Mouse (Mus musculus) embryonic facial prominence, embryonic 10.5 days (tissue): Measurements from ENCODE around the gene Dyrk3. TPM values are rescaled to one million over a fixed set of nuclear protein-coding genes. Genes with fewer than 3 reads are reported as not detected.
"Not testable (repeated sequence)": the region's sequence is repeated elsewhere in the genome, so short reads cannot be mapped to it uniquely, and the experiment has no call there.

Experiments used
- DNase-seq: peaks from one replicate; pipeline ENCODE4 v3.0.0-alpha.2; 2017; ENCODE audit warnings: low spot score
- H3K27ac ChIP-seq: fragments of 300-500 bp; sonication (generic); replicated peaks from 2 replicates; pipeline ENCODE4 v1.5.1; 2016; ENCODE audit warnings: mild to moderate bottlenecking
- H3K27me3 ChIP-seq: fragments of 300-500 bp; sonication (generic); replicated peaks from 2 replicates; pipeline ENCODE4 v1.6.1; 2016; ENCODE audit warnings: low read depth, mild to moderate bottlenecking; ENCODE audit not compliant: poor library complexity, severe bottlenecking
- H3K36me3 ChIP-seq: fragments of 300-500 bp; sonication (generic); replicated peaks from 2 replicates; pipeline ENCODE4 v1.6.1; 2016; ENCODE audit warnings: mild to moderate bottlenecking, moderate library complexity
- H3K4me1 ChIP-seq: fragments of 300-500 bp; sonication (generic); 2 replicates; pipeline ENCODE4 v1.6.1; 2016
- H3K4me3 ChIP-seq: fragments of 300-500 bp; sonication (generic); 2 replicates; pipeline ENCODE4 v1.5.1; 2016; ENCODE audit warnings: mild to moderate bottlenecking, moderate library complexity
- H3K9me3 ChIP-seq: fragments of 300-500 bp; sonication (generic); 2 replicates; pipeline ENCODE4 v1.6.1; 2016; ENCODE audit warnings: mild to moderate bottlenecking
- whole genome bisulfite sequencing: fragments of 180-500 bp; shearing (Covaris S2); methylation state at CpG from one replicate; pipeline ENCODE4 v1.1.7; 2016; 5-methylcytosine and 5-hydroxymethylcytosine counted together
- polyA plus RNA-seq: library from polyadenylated mRNA; unstranded; fragments of >200 nt; fragmentation: Nextera tagmentation; extraction: Ambion mirVana; gene quantifications from 2 replicates; pipeline ENCODE4 v1.2.1, GENCODE M21; 2016

Gene Dyrk3
- polyA plus RNA-seq, 1 experiment from 2014 or later: 8.7 TPM

DNA sequence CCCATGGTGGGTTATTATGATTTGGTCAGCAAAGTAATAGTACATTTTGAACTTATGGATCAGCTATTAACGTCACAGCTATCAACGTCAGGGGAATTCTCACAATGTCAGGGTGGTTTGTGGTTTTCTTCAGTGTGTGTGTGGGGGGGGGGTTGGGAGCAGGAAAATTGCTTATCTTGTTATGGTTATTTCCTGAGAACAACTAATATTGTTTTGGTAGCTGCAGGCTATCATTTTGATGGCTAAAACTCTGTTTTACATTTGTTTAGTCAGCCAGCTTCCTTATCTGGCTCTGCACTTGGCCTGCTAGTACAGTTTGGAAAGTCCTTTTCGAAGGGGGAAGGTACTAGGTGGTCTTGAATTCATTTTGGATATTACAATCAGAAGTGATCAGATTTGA lies 7.1 kb upstream of the Dyrk3 start:
- H3K4me1 ChIP-seq, H3K27me3 ChIP-seq, H3K9me3 ChIP-seq, H3K27ac ChIP-seq, H3K36me3 ChIP-seq, DNase-seq, H3K4me3 ChIP-seq: not testable (repeated sequence)
- WGBS: 85% methylated on average over 3 of the region's 3 CpGs

DNA sequence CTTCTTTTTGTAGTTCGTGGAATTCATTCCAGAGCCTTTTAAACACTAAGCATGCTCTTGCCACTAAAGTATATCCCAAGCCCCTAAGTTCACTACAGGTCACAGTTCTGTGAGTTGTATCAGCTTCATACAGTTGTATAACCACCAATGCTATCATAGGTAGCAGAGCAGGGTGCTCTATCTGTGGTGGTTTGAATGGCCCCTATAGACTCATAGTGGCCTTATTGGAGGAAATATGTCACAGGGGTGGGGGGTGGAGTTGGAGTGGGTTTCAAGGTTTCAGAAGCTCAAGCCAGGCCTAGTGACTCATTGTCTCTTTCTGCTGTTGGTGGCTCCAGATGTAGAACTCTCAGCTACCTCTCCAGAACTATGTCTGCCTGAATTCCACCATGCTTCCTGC lies 4.3 kb upstream of the Dyrk3 start:
- 83% methylated on average over 1 of the region's 1 CpGs for WGBS
- Histone ChIP-seq H3K9me3 (no peaks in the 10 kb centered on the region), H3K4me1 (peaks cover 10% of the 10 kb centered on the region), H3K27me3 (no peaks in the 10 kb centered on the region), H3K36me3 (no peaks in the 10 kb centered on the region), H3K27ac (no peak overlapping the region), H3K4me3 (no peak overlapping the region)
- DNase-seq: no peak

DNA sequence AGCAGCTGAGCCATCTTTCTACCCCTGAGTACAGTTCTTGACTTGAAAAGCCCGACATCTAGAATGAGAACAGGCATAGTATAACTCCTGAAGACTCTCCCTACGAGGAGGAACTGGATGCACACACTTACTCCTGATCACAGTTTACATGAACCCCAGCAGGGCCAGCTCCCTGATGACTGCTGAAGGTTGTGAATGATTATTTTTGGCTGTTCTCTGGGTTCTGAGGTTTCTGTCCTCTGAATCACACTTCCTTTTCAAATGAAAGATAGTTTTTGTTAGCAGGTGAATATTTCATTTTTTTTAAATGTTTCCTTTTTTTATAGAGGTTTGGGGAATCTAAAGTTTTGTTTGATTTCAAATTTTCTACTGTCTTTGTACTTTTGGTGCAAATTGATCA lies 3.3 kb upstream of the Dyrk3 start:
- Histone ChIP-seq H3K4me1 (peaks cover 20% of the 10 kb centered on the region), H3K36me3 (no peaks in the 10 kb centered on the region), H3K27me3 (no peaks in the 10 kb centered on the region), H3K9me3 (no peaks in the 10 kb centered on the region), H3K27ac (no peak overlapping the region), H3K4me3 (no peak overlapping the region)
- DNase-seq: no peak
- 71% methylated on average over 2 of the region's 2 CpGs for WGBS

DNA sequence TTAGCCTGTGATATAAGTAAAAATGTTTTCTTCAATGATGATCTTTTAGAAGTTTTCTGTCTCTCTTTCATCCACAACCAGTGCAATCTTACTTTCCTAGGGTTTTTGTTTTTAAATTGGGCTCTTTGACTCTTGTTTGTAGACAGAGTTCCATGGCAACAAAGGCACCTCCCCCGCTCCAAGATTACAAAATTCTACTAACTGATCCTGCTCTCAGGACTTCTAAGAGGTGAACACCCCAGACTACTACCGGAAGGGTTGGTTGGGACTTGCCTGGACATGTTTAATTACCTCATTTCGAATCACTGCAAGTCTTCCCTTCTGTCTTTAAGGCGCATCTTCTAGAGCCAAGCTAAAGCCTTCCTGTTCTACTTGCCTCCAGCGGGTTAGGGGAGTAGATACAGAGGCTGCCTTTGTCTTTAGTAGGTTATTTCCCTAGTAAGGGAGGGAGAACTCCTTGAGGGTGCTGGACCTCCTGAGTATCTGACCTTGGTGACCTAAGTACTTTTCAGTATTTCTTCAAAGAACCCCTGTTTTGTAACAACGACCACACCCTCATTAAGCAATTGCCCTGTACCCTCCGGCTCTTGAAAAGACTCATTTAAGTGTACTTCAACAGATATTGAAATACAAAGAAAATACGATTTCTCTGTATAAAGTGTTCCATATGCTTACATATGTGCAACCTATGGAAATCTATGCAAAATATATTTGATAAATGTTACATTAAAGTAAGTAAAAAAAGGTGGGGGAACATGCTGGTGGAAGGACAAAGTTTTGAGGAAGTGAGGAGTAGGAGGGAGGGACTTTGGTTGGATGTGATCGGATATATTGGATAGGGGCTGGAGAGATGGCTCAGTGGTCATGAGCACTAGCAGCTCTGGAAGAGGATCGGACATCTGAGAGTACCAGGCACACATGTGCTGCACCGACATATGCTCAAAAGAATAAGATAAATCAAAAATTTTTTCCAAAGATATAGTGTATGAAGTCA lies 1.3 kb upstream of the Dyrk3 start:
- Histone ChIP-seq H3K4me1 (peaks cover 33% of the 10 kb centered on the region), H3K27ac (peak overlapping the region; percentile 90; the same call in 1 of the 2 replicates), H3K36me3 (no peaks in the 10 kb centered on the region; the same call in 1 of the 2 replicates), H3K27me3 (no peaks in the 10 kb centered on the region), H3K4me3 (peak overlapping the region; percentile 76), H3K9me3 (no peaks in the 10 kb centered on the region)
- no peak for DNase-seq
- 51% methylated on average over 11 of the region's 11 CpGs for WGBS

- Histone ChIP-seq H3K27ac (peak overlapping the region; percentile 90), H3K9me3 (no peaks in the 10 kb centered on the region), H3K36me3 (peaks cover 7% of the 10 kb centered on the region), H3K27me3 (no peaks in the 10 kb centered on the region), H3K4me1 (peaks cover 33% of the 10 kb centered on the region), H3K4me3 (peak overlapping the region; percentile 76)
- WGBS: under 1% methylated on average over 36 of the region's 36 CpGs
- DNase-seq: no peak
Observed at GRCm38 (mm10) chr1:131137717-131138118, 422 bp downstream of the Dyrk3 start.

GRCm38 (mm10) chr1:131137111-131137510 lies 1.0 kb downstream of the Dyrk3 start:
- Histone ChIP-seq H3K36me3 (peaks cover 13% of the 10 kb centered on the region), H3K27ac (0 out of 2 replicates have a peak overlapping the region, but pooled peaks have one; percentile 10), H3K27me3 (no peaks in the 10 kb centered on the region), H3K9me3 (no peaks in the 10 kb centered on the region), H3K4me1 (peaks cover 33% of the 10 kb centered on the region), H3K4me3 (peak overlapping the region; percentile 76)
- DNase-seq: no peak
- 21% methylated on average over 5 of the region's 5 CpGs for WGBS

GRCm38 (mm10) chr1:131135960-131136629 lies 2.0 kb downstream of the Dyrk3 start:
- no peaks in the 10 kb centered on the region for H3K27me3 ChIP-seq
- 84% methylated on average over 10 of the region's 10 CpGs for WGBS
- H3K9me3 ChIP-seq: no peaks in the 10 kb centered on the region
- no peak for DNase-seq
- H3K4me1 ChIP-seq: peaks cover 33% of the 10 kb centered on the region
- H3K4me3 ChIP-seq: peak overlapping the region; percentile 76; the same call in 1 of the 2 replicates
- peaks cover 17% of the 10 kb centered on the region for H3K36me3 ChIP-seq
- no peak overlapping the region for H3K27ac ChIP-seq

DNA sequence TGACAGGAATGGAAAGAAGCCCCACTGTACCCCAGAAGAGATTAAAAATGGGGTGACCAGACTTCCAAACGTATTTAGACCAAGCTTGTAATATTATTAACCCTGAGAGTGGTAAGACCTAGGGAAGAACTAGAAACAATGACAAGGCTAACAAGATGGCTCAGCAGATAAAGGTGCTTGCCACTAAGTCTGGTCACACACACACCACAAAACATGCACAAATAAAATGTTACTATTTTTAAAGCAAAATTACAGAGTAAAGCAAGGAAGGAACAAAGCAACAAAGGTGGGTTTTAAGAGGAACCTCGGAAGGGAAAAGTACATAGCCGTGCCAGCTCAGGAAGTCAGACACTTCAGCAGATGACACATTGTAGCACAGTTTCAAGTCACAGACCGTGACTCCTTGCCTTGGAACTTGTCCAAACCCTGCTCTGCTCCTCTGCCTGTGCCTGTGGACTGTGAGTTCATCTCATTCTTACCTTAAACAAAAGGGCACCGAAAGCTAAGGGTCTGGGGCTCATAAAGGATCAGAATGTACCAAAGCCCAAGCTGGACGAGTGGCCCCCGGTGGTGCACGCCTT lies 3.1 kb downstream of the Dyrk3 start:
- peaks cover 27% of the 10 kb centered on the region for H3K36me3 ChIP-seq
- no peak overlapping the region for H3K27ac ChIP-seq
- H3K4me1 ChIP-seq: peaks cover 33% of the 10 kb centered on the region
- H3K9me3 ChIP-seq: no peaks in the 10 kb centered on the region
- H3K27me3 ChIP-seq: no peaks in the 10 kb centered on the region
- 82% methylated on average over 8 of the region's 8 CpGs for WGBS
- no peak for DNase-seq
- H3K4me3 ChIP-seq: no peak overlapping the region

GRCm38 (mm10) chr1:131134231-131134630 lies 3.9 kb downstream of the Dyrk3 start:
- WGBS: 67% methylated on average over 6 of the region's 6 CpGs
- peaks cover 31% of the 10 kb centered on the region for H3K4me1 ChIP-seq
- H3K9me3 ChIP-seq: no peaks in the 10 kb centered on the region
- H3K27me3 ChIP-seq: no peaks in the 10 kb centered on the region
- H3K4me3 ChIP-seq: no peak overlapping the region
- H3K36me3 ChIP-seq: peaks cover 35% of the 10 kb centered on the region
- no peak for DNase-seq
- no peak overlapping the region for H3K27ac ChIP-seq

GRCm38 (mm10) chr1:131125987-131126744 lies 12.0 kb downstream of the Dyrk3 start:
- Histone ChIP-seq H3K27ac (no peak overlapping the region), H3K27me3 (no peaks in the 10 kb centered on the region), H3K4me3 (no peak overlapping the region), H3K36me3 (peaks cover 48% of the 10 kb centered on the region), H3K9me3 (no peaks in the 10 kb centered on the region), H3K4me1 (no peaks in the 10 kb centered on the region)
- no peak for DNase-seq
- 75% methylated on average over 11 of the region's 11 CpGs for WGBS

DNA sequence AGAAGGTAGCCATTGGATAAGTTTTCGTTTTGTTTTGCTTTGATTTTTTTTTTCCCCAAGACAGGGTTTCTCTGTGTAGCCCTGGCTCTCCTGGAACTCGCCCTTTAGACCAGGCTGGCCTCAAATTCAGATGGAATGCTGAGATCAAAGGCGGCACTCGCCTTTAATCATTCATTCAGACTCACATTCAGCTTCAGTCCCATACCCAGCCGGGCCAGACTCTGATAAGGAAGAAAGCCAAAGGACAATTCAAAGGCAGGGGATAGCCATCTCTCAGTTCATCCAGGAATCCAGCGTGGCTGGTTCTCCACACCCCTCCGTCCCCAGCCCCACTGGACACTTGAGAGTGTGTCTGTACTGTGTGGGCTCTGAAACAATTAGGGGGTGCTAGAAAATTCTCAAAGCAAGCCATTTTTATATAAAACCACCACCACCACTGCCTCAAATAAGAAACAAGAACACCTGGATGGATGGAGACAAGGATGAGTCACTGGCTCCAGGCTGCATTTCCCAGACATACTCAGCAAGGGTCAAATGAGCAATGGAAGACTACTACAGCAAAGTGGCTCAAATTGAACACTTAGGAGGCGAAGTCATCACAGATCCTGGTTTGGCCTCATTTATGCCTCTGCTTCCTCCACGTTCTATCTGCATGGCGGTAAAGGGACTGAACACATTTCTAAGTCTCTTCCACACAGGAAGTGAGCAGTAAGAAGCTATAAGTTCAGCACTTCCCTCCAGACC lies 14.4 kb downstream of the Dyrk3 start:
- Histone ChIP-seq H3K9me3 (no peaks in the 10 kb centered on the region), H3K4me3 (no peak overlapping the region), H3K27ac (no peak overlapping the region), H3K27me3 (no peaks in the 10 kb centered on the region), H3K36me3 (peaks cover 23% of the 10 kb centered on the region), H3K4me1 (no peaks in the 10 kb centered on the region)
- 72% methylated on average over 10 of the region's 10 CpGs for WGBS
- no peak for DNase-seq
